Mouse (Mus musculus) MEL (cell line): ENCODE measurements around the gene Gpr108. TPM values are rescaled to one million over a fixed set of nuclear protein-coding genes. Genes with fewer than 3 reads are reported as not detected.

ENCODE experiments used
- DNase-seq: peaks from one replicate; pipeline ENCODE4 v3.0.0; 2011; ENCODE audit warnings: low read depth, low spot score
- H3K27ac ChIP-seq: 2 replicates; pipeline ENCODE4 v1.5.1; 2012; ENCODE audit warnings: low read depth, mild to moderate bottlenecking, control low read depth, low read length, moderate library complexity; ENCODE audit not compliant: control insufficient read depth
- H3K27me3 ChIP-seq, 2 experiments: fragments of 150-350 bp in 1 of 2; sonication (generic) in 1 of 2; 2 replicates each; pipeline ENCODE4 v1.6.1; 2012; ENCODE audit warnings: low read length in 2 of 2, mild to moderate bottlenecking in 2 of 2, improper control_type of control experiment in 1 of 2, moderate library complexity in 1 of 2; ENCODE audit not compliant: insufficient read depth in 2 of 2, control insufficient read depth in 1 of 2
- H3K36me3 ChIP-seq, 2 experiments: 2 replicates each; pipeline ENCODE4 v1.6.1; 2012 to 2014; ENCODE audit warnings: low read length in 2 of 2, improper control_type of control experiment in 1 of 2, inconsistent platforms in 1 of 2, mild to moderate bottlenecking in 1 of 2; ENCODE audit not compliant: insufficient read depth in 2 of 2, control insufficient read depth in 1 of 2
- H3K4me1 ChIP-seq, 2 experiments: fragments of 150-350 bp in 1 of 2; sonication (generic) in 1 of 2; 2 replicates each; pipeline ENCODE4 v1.6.1; 2012; ENCODE audit warnings: low read length in 2 of 2, improper control_type of control experiment in 1 of 2, mild to moderate bottlenecking in 1 of 2; ENCODE audit not compliant: insufficient read depth in 2 of 2, control insufficient read depth in 1 of 2
- H3K4me3 ChIP-seq, 2 experiments: fragments of 150-350 bp in 1 of 2; sonication (generic) in 1 of 2; 2 replicates each; pipeline ENCODE4 v1.5.1; 2012; ENCODE audit warnings: low read depth in 2 of 2, low read length in 2 of 2, mild to moderate bottlenecking in 2 of 2, moderate library complexity in 2 of 2, control low read depth in 1 of 2, improper control_type of control experiment in 1 of 2; ENCODE audit not compliant: control insufficient read depth in 1 of 2, insufficient read depth in 1 of 2
- H3K79me2 ChIP-seq: 2 replicates; pipeline ENCODE4 v1.6.1; 2012; ENCODE audit warnings: mild to moderate bottlenecking, low read length, moderate library complexity; ENCODE audit not compliant: control insufficient read depth, poor library complexity, insufficient read depth
- H3K9ac ChIP-seq: 2 replicates; pipeline ENCODE4 v1.6.1; 2012; ENCODE audit warnings: low read depth, mild to moderate bottlenecking, control low read depth, low read length, moderate library complexity; ENCODE audit not compliant: control insufficient read depth, poor library complexity, severe bottlenecking
- H3K9me3 ChIP-seq: fragments of 150-350 bp; sonication (generic); replicated peaks from 2 replicates; pipeline ENCODE4 v1.6.1; 2012; ENCODE audit warnings: mild to moderate bottlenecking, low read length, improper control_type of control experiment, moderate library complexity; ENCODE audit not compliant: insufficient read depth
- CHD1 ChIP-seq: IDR thresholded peaks from 2 replicates; pipeline ENCODE4 v1.6.1; 2012; ENCODE audit warnings: low read depth, mild to moderate bottlenecking, inconsistent platforms, low read length, improper control_type of control experiment
- CHD2 ChIP-seq: IDR thresholded peaks from 2 replicates; pipeline ENCODE4 v1.6.1; 2011; ENCODE audit warnings: low read length, improper control_type of control experiment
- CTCF ChIP-seq, 3 experiments: IDR thresholded peaks in 2 of 3; conservative IDR thresholded peaks in 1 of 3; 2 replicates each; pipeline ENCODE4 v1.5.1; 2011 to 2012; ENCODE audit warnings: low read length in 3 of 3, low read depth in 2 of 3, mild to moderate bottlenecking in 2 of 3, improper control_type of control experiment in 1 of 3, inconsistent platforms in 1 of 3, mixed read lengths in 1 of 3, moderate library complexity in 1 of 3; ENCODE audit not compliant: control insufficient read depth in 1 of 3, insufficient read depth in 1 of 3, poor library complexity in 1 of 3, severe bottlenecking in 1 of 3
- E2F4 ChIP-seq: IDR thresholded peaks from 2 replicates; pipeline ENCODE4 v1.6.1; 2011; ENCODE audit warnings: low read depth, low read length, improper control_type of control experiment, borderline replicate concordance
- ELF1 ChIP-seq: IDR thresholded peaks from 2 replicates; pipeline ENCODE4 v1.6.1; 2014; ENCODE audit warnings: low read depth, mild to moderate bottlenecking, inconsistent platforms, low read length, improper control_type of control experiment, moderate library complexity
- EP300 ChIP-seq, 2 experiments: IDR thresholded peaks; 2 replicates each; pipeline ENCODE4 v1.6.1; 2011; ENCODE audit warnings: improper control_type of control experiment in 2 of 2, low read length in 2 of 2, low read depth in 1 of 2, mild to moderate bottlenecking in 1 of 2
- GATA1 ChIP-seq: IDR thresholded peaks from 2 replicates; pipeline ENCODE4 v1.6.1; 2011; ENCODE audit warnings: low read depth, low read length, improper control_type of control experiment
- JUND ChIP-seq: IDR thresholded peaks from 2 replicates; pipeline ENCODE4 v1.6.1; 2011; ENCODE audit warnings: low read depth, mild to moderate bottlenecking, improper control_type of control experiment, low read length
- MAFK ChIP-seq: IDR thresholded peaks from 2 replicates; pipeline ENCODE4 v1.6.1; 2011; ENCODE audit warnings: low read depth, mild to moderate bottlenecking, low read length, improper control_type of control experiment, borderline replicate concordance
- MAX ChIP-seq: IDR thresholded peaks from 2 replicates; pipeline ENCODE4 v1.6.1; 2011; ENCODE audit warnings: low read length, improper control_type of control experiment
- MEF2A ChIP-seq: IDR thresholded peaks from 2 replicates; pipeline ENCODE4 v1.6.1; 2014; ENCODE audit warnings: low read depth, mild to moderate bottlenecking, inconsistent platforms, low read length, improper control_type of control experiment; ENCODE audit not compliant: poor library complexity, insufficient replicate concordance, severe bottlenecking; ENCODE audit errors: extremely low read depth
- MYC ChIP-seq: IDR thresholded peaks from 2 replicates; pipeline ENCODE4 v1.6.1; 2011; ENCODE audit warnings: low read depth, mild to moderate bottlenecking, low read length, improper control_type of control experiment, moderate library complexity
- NRF1 ChIP-seq: IDR thresholded peaks from 2 replicates; pipeline ENCODE4 v1.6.1; 2014; ENCODE audit warnings: low read depth, mild to moderate bottlenecking, inconsistent platforms, low read length, improper control_type of control experiment, moderate library complexity; ENCODE audit not compliant: poor library complexity, insufficient read depth, severe bottlenecking
- POLR2A ChIP-seq, 2 experiments: IDR thresholded peaks; 2 replicates each; pipeline ENCODE4 v1.6.1; 2011 to 2012; ENCODE audit warnings: low read length in 2 of 2, mild to moderate bottlenecking in 2 of 2, control low read depth in 1 of 2, improper control_type of control experiment in 1 of 2, low read depth in 1 of 2, moderate library complexity in 1 of 2; ENCODE audit not compliant: control insufficient read depth in 1 of 2, insufficient read depth in 1 of 2, poor library complexity in 1 of 2
- POLR2AphosphoS2 ChIP-seq: IDR thresholded peaks from 2 replicates; pipeline ENCODE4 v1.6.1; 2011; ENCODE audit warnings: low read length, improper control_type of control experiment
- RCOR1 ChIP-seq: IDR thresholded peaks from 2 replicates; pipeline ENCODE4 v1.6.1; 2012; ENCODE audit warnings: low read depth, mild to moderate bottlenecking, inconsistent platforms, low read length, improper control_type of control experiment
- SMC3 ChIP-seq: IDR thresholded peaks from 2 replicates; pipeline ENCODE4 v1.6.1; 2011; ENCODE audit warnings: low read depth, low read length, improper control_type of control experiment
- TBP ChIP-seq: IDR thresholded peaks from 2 replicates; pipeline ENCODE4 v1.8.0; 2011; ENCODE audit warnings: low read depth, low read length, improper control_type of control experiment
- TCF12 ChIP-seq: IDR thresholded peaks from 2 replicates; pipeline ENCODE4 v1.6.1; 2014; ENCODE audit warnings: low read depth, mild to moderate bottlenecking, inconsistent platforms, low read length, improper control_type of control experiment, moderate library complexity
- USF2 ChIP-seq, 2 experiments: IDR thresholded peaks; 2 replicates each; pipeline ENCODE4 v1.6.1; 2011 to 2012; ENCODE audit warnings: improper control_type of control experiment in 2 of 2, low read length in 2 of 2, borderline replicate concordance in 1 of 2, inconsistent platforms in 1 of 2, low read depth in 1 of 2, mild to moderate bottlenecking in 1 of 2; ENCODE audit not compliant: insufficient read depth in 1 of 2
- ZKSCAN1 ChIP-seq: IDR thresholded peaks from 2 replicates; pipeline ENCODE4 v1.6.1; 2012; ENCODE audit warnings: low read depth, mild to moderate bottlenecking, inconsistent platforms, low read length, improper control_type of control experiment, moderate library complexity
- ZNF384 ChIP-seq: IDR thresholded peaks from 2 replicates; pipeline ENCODE4 v1.6.1; 2012; ENCODE audit warnings: low read depth, mild to moderate bottlenecking, inconsistent platforms, low read length, improper control_type of control experiment
- polyA plus RNA-seq, 2 experiments: library from polyadenylated mRNA; stranded (reverse) in 1 of 2; unstranded in 1 of 2; fragments of >175 nt in 1 of 2; fragments of >200 nt in 1 of 2; gene quantifications; 2 replicates each; pipeline versions ENCODE4 v1.2.1 to v1.2.4; 2012; ENCODE audit warnings: low replicate concordance in 2 of 2, low read depth in 1 of 2; ENCODE audit not compliant: insufficient read length in 2 of 2, insufficient read depth in 1 of 2, missing spikeins in 1 of 2
- total RNA-seq: library from RNA; depleted of rRNA; stranded (reverse); fragments of 300-350 nt; gene quantifications from 2 replicates; pipeline ENCODE4 v1.2.3, GENCODE M21; 2012; rRNA removed

The Gpr108 gene
- total and polyA plus RNA-seq, 3 experiments = 21.8 to 35.9 TPM; not detected in 1

DNA sequence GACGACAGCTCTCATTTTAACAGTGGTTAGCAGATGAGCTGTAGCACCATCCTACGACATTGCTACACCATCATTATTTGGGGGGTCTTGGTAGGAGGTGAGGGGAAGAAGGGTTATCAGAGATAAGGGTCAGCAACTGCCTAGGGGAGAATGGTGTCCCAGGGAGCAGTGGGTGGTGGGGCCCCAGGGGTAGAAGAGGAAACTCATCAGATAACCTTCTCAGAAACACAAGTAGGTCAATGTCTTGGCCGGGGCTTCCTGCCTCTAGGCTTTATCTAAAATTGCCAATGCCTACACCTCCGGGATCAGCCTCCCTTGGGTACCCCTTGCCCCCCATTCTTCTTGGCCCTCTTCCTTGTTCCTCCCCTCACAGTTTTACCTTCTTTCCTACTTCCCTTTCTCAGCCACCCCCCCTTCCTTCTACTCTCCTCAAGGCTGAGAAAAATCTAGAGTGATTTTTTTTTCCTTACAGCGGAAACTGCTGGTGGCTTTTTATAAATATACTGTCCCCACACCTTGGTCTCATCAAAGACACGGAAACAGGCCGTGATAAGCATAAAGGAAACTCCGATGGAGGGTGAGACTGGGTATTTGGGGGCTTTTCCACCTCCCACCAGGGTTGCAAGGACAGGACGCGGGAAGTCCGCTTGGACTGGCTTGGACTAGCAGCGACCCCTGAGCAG is 59.6 kb downstream of the Gpr108 start (continued):
- TF ChIP-seq TCF12 = peak; percentile 42; the same call in 1 of the 2 replicates
- peak; percentile 78 for TF ChIP-seq GATA1
- TF ChIP-seq, all 39 proteins: peak for 8

DNA sequence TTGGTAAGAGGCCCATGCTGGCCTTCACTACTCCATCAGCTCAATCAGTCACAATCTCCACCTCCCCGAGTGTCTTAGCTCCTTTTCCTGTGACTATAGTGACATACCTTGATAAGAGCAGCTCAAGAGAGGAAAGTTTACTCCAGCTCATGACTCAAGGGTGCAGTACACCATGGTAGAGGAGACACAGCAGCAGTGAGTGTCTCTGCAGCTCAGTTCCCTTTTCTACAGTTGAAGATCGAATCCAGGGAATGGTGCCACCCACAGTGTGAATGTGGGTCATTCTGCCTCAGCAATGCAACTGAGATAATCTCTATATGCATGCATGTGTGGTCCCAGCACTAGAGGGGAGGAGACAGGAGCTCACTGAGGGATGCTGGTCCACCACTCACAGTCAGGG is 62.6 kb downstream of the Gpr108 start:
- no peaks in the 10 kb centered on the region for H3K27me3 ChIP-seq
- peaks cover 0 to 17% of the 10 kb centered on the region in 2 experiments; a peak in 2 of 4 replicates for H3K36me3 ChIP-seq
- no peak overlapping the region for H3K27ac ChIP-seq
- H3K9ac ChIP-seq = no peak overlapping the region
- no peak for TF ChIP-seq NRF1
- TF ChIP-seq POLR2A (IDR thresholded peaks at IDR 0.05; ENCODE audit: control insufficient read depth in 1 of 2, insufficient read depth in 1 of 2, low read depth in 1 of 2, low read length in 2 of 2, poor library complexity in 1 of 2) = no peak
- TF ChIP-seq E2F4 = no peak
- no peak for TF ChIP-seq ZNF384
- no peak for TF ChIP-seq RCOR1
- no peak for TF ChIP-seq POLR2AphosphoS2
- peak; percentile 63; the same call in 1 of the 2 replicates for TF ChIP-seq TBP
- no peak for TF ChIP-seq MAFK
- no peak for TF ChIP-seq JUND
- no peak for TF ChIP-seq CHD1
- TF ChIP-seq CTCF (IDR thresholded peaks at IDR 0.05 in 2 of 3, conservative IDR thresholded peaks at IDR 0.05 in 1 of 3; ENCODE audit: control insufficient read depth in 1 of 3, insufficient read depth in 1 of 3, low read depth in 2 of 3, low read length in 3 of 3, poor library complexity in 1 of 3, severe bottlenecking in 1 of 3) = no peak
- TF ChIP-seq ZKSCAN1 = no peak
- no peak for TF ChIP-seq MYC
- peak; percentile 18; the same call in 1 of the 2 replicates for TF ChIP-seq GATA1
- no peak for TF ChIP-seq CHD2
- no peak for TF ChIP-seq USF2 (IDR thresholded peaks at IDR 0.05; ENCODE audit: borderline replicate concordance in 1 of 2, insufficient read depth in 1 of 2, low read depth in 1 of 2, low read length in 2 of 2)
- no peak for TF ChIP-seq MEF2A
- TF ChIP-seq ELF1 = no peak
- no peak for TF ChIP-seq MAX
- TF ChIP-seq SMC3 = 0 out of 2 replicates have a peak, but pooled peaks have one; percentile 17
- TF ChIP-seq EP300 (IDR thresholded peaks at IDR 0.05; ENCODE audit: low read depth in 1 of 2, low read length in 2 of 2) = 0 out of 4 replicates have a peak, but pooled peaks of 1 of the 2 experiments have one; percentile 22
- H3K9me3 ChIP-seq = no peaks in the 10 kb centered on the region
- no peak overlapping the region for H3K4me3 ChIP-seq
- no peaks in the 10 kb centered on the region for H3K79me2 ChIP-seq
- peak; percentile 75 for DNase-seq
- peaks cover 3 to 25% of the 10 kb centered on the region in 2 experiments for H3K4me1 ChIP-seq

Other genes with a start within 250 kb of the Gpr108 start
- not detected in 2 replicates for gene Pspn, start 248.4 kb downstream of the Gpr108 start, total RNA-seq
- gene Pspn, start 248.4 kb downstream of the Gpr108 start, polyA plus RNA-seq = 1 to 10 TPM in 1 of 2 experiments, not detected in 1; 1.0 TPM
- 116 and 145 TPM in 2 replicates for gene Gtf2f1, start 237.2 kb downstream of the Gpr108 start, total RNA-seq
- gene Gtf2f1, start 237.2 kb downstream of the Gpr108 start, polyA plus RNA-seq = 100 to 1,000 TPM in 1 of 2 experiments, not detected in 1; 171 TPM
- gene Gm17949, start 237.0 kb downstream of the Gpr108 start, total RNA-seq = 0.08 TPM in 1 of 2 replicates, not detected in the other
- gene Gm17949, start 237.0 kb downstream of the Gpr108 start, polyA plus RNA-seq = under 1 TPM in 1 of 2 experiments, not detected in 1; 0.13 TPM
- 89.3 and 104 TPM in 2 replicates for gene Khsrp, start 216.9 kb downstream of the Gpr108 start, total RNA-seq
- 100 to 1,000 TPM; 125 to 157 TPM for gene Khsrp, start 216.9 kb downstream of the Gpr108 start, polyA plus RNA-seq
- 0.08 and 0.13 TPM in 2 replicates for gene Slc25a41, start 206.8 kb downstream of the Gpr108 start, total RNA-seq
- gene Slc25a41, start 206.8 kb downstream of the Gpr108 start, polyA plus RNA-seq = under 1 TPM in 1 of 2 experiments, not detected in 1; 0.15 TPM
- not detected in 2 replicates for gene Crb3, start 189.3 kb downstream of the Gpr108 start, total RNA-seq
- gene Crb3, start 189.3 kb downstream of the Gpr108 start, polyA plus RNA-seq = under 1 TPM in 1 of 2 experiments, not detected in 1; 0.19 TPM
- gene Slc25a23, start 188.6 kb downstream of the Gpr108 start, total RNA-seq = 4.9 and 5.9 TPM in 2 replicates
- 10 to 100 TPM in 1 of 2 experiments, not detected in 1; 60.8 TPM for gene Slc25a23, start 188.6 kb downstream of the Gpr108 start, polyA plus RNA-seq
- gene Dennd1c, start 169.9 kb downstream of the Gpr108 start, total RNA-seq = 3.2 and 3.8 TPM in 2 replicates
- gene Dennd1c, start 169.9 kb downstream of the Gpr108 start, polyA plus RNA-seq = 10 to 100 TPM in 1 of 2 experiments, not detected in 1; 20.7 TPM
- gene Tubb4a, start 160.7 kb downstream of the Gpr108 start, total RNA-seq = 0.35 and 0.62 TPM in 2 replicates
- gene Tubb4a, start 160.7 kb downstream of the Gpr108 start, polyA plus RNA-seq = 1 to 10 TPM in 1 of 2 experiments, not detected in 1; 6.4 TPM
- gene Tnfsf9, start 143.1 kb downstream of the Gpr108 start, total RNA-seq = 2.0 and 2.5 TPM in 2 replicates
- gene Tnfsf9, start 143.1 kb downstream of the Gpr108 start, polyA plus RNA-seq = 1 to 10 TPM in 1 of 2 experiments, not detected in 1; 3.4 TPM
- gene Cd70, start 98.7 kb downstream of the Gpr108 start, total RNA-seq = not detected in 2 replicates
- gene Cd70, start 98.7 kb downstream of the Gpr108 start, polyA plus RNA-seq = not detected
- gene Tnfsf14, start 54.3 kb downstream of the Gpr108 start, total RNA-seq = not detected in 2 replicates
- gene Tnfsf14, start 54.3 kb downstream of the Gpr108 start, polyA plus RNA-seq = not detected
- gene C3, start 20.3 kb downstream of the Gpr108 start, total RNA-seq = 0.35 and 0.59 TPM in 2 replicates
- gene C3, start 20.3 kb downstream of the Gpr108 start, polyA plus RNA-seq = 1 to 10 TPM in 1 of 2 experiments, not detected in 1; 3.2 TPM
- gene Trip10, start 1.0 kb upstream of the Gpr108 start, total RNA-seq = 8.9 and 10.9 TPM in 2 replicates
- 10 to 100 TPM in 1 of 2 experiments, not detected in 1; 20.8 TPM for gene Trip10, start 1.0 kb upstream of the Gpr108 start, polyA plus RNA-seq
- gene Vav1, start 30.7 kb upstream of the Gpr108 start, total RNA-seq = 81.8 and 86.7 TPM in 2 replicates
- gene Vav1, start 30.7 kb upstream of the Gpr108 start, polyA plus RNA-seq = 10 to 100 TPM in 1 of 2 experiments, not detected in 1; 99.6 TPM
- gene Adgre1, start 110.2 kb upstream of the Gpr108 start, total RNA-seq = not detected in 2 replicates
- not detected for gene Adgre1, start 110.2 kb upstream of the Gpr108 start, polyA plus RNA-seq